Mouse (Mus musculus): ENCODE measurements at regions not wholly inside any gene's neighbourhood (a gene's known extent, or its start where the extent isn't known, plus 50 kb on each side); places are given as distances from the start of the nearest gene placed in this dataset.

DNA sequence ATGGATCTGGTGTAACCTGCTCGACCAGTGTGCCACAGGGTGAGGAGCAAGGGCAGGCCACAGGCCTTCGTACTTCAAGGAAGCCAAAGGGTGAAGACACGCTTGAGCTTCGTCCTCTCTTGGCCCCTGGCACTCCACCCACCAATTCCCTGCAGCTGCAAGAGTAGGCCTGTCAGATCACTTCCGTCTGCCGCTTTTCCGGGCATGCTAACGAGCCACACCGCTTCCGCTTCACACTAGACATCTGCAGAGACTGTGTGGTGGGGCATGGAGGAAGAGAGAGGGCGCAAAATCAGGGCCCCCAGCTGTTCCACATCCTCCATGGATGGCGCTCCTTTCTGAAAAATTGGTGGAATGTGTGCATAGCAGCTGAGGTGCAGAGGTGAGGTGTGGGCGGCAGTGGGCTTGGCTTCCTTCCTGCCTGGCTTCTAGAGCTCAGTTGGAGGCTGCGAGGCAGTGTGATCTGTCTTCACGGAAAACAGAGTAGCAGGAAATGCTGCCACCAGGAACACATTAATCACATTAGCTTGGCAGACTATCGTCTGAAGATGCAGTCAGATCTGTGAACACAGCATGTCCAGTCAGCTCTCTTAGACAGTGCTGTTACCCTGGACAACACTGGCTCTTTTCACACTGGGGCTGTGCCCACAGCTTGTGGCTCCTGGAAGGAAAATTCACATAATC, 162.3 kb upstream of the Eci2 start:
- no peak for TF ChIP-seq CTCF (conservative IDR thresholded peaks at IDR 0.05; ENCODE audit: low read length)
- no peak for TF ChIP-seq POU5F1 (IDR thresholded peaks at IDR 0.05; ENCODE audit: borderline replicate concordance, low read length)
- no peak for TF ChIP-seq NANOG (IDR thresholded peaks at IDR 0.05; ENCODE audit: borderline replicate concordance, low read length)
